Mouse (Mus musculus) layer of hippocampus, adult 8-10 months (tissue): ENCODE results near the gene Ano4. TPM values are rescaled to one million over a fixed set of nuclear protein-coding genes. Genes with fewer than 3 reads are reported as not detected.
"Not testable (repeated sequence)": the region's sequence is repeated elsewhere in the genome, so short reads cannot be mapped to it uniquely, and the experiment has no call there.

Experiments used
- DNase-seq, 2 experiments: peaks; one replicate each; pipeline ENCODE4 v3.0.0; 2022; ENCODE audit warnings: low spot score in 2 of 2
- total RNA-seq, 4 experiments: library from RNA; stranded (reverse); gene quantifications; 2 replicates each; pipeline ENCODE4 v1.2.4; 2022

Gene Ano4
- total RNA-seq, 4 experiments from 2014 or later = 21.5 to 24.7 (median 23.0) TPM

- DNase-seq = no peak
These were observed 195.4 kb downstream of the Ano4 start for GRCm38 (mm10) chr10:89149166-89149565.

DNA sequence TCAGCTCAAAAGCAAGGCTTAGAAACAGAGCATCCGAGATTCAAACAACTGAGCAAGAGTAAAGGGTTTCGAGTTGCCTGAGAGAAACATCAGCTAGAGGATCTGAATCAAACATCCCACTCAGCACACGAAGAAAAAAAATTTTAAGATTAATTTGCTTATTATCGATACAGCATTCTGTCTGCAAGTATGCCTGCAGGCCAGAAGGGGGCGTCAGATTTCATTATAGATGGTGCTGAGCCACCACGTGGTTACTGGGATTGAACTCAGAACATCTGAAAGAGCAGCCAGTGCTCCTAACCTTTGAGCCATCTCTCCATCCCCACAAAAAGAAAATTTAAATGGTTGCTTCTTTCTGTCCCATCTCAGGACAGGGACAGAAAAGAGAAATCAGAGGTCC is 223.2 kb downstream of the Ano4 start:
- no peak for DNase-seq

DNA sequence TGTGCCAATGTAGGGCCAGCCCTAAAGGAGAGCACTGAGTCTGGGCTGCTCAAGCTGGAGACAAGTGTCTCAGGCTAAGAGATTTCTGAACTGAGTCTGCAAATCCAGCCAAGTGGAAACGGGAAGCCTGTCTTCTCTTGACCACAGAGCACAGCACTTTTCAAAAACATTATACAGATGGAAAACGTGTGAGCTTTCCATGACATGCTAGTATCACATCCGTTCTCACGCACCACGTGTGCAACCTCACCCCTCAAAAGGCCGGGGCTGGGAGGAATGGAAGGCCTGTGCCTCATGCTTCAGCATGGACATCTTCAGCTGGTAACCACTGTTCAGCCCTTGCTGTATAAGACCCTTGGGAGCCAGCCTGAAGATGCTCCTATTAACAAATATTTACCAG is 230.2 kb downstream of the Ano4 start:
- DNase-seq = no peak

- no peak for DNase-seq
These were observed 233.1 kb downstream of the Ano4 start for GRCm38 (mm10) chr10:89111466-89111865.

DNA sequence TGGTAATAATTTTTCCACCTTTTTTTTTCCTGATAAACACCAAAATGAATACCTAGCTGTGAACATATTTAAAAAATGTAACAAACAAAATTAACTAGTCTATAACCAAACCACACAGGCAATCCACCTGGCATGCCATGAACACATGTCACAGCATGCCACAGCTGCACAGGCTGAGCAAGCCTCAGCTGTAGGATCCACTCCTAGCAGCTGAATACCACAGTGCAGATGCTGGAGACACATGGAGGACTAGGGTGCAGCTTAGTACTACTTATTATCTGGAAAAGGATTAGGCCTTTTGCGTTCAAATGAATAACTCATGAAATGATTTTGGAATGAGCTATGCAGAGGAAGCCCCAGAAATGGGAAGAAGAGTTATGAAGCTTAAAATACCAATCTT is 233.6 kb downstream of the Ano4 start:
- DNase-seq = no peak

GRCm38 (mm10) chr10:89103594-89103993 is 241.0 kb downstream of the Ano4 start:
- DNase-seq = peak; percentile 14 to 47

GRCm38 (mm10) chr10:89102025-89102424 is 242.5 kb downstream of the Ano4 start:
- no peak for DNase-seq

DNA sequence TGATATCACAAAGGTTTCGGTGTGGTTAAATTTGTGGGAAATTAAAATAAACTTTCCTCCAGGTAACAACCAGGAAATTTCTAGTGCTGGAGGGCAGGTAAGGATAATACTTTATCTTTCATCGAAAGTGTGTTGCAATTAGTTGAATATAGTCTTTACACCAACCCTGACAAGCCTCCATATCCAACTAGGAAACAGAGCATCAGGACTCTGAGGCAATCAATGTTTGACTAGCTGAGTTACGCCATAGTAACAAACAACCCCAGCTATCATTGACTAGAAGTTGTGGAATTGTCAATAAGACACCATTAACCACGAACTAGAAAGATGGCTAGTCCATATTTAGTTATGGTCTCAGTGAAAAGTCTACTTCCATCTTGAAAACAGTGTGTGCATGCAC is 246.4 kb downstream of the Ano4 start:
- DNase-seq = no peak

GRCm38 (mm10) chr10:89092350-89093040 is 252.1 kb downstream of the Ano4 start:
- DNase-seq = no peak

DNA sequence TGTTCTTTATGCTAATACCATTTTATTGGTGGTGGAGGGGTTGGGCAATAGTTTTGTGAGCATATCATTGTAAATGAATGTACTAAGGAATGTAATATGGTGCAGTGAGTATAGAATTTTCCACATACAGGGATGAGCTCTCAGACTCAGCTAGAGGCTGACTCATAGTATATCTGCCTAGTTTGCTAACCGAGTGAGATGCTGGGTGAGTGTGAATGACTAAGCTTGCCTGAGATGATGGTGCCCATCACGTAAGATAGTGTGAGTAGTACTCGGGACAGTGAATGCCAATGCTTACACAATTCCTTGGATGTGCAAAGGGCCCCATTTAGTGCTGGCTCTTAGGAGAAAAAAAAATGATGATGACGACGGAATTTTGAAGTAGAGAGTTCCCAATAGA is 267.1 kb downstream of the Ano4 start:
- no peak for DNase-seq

DNA sequence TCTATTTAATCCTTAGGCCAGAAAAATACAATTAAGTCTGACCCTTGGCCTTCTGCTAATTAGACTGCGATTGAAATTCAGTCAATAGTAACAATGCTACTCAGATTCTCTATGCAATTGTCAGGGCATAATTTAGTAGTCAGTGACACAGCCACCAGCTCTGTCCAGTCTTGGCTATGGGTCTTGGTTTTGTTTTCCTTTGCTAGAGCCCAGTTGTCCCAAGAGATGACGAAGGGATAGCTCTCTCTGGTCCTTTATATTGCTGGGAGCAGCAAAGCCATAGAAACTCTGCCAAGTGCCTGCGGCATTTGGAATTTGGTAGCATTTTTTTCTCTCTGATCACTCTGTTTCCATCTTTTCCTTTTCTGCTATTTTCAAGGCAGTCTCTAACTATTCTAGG is 288.7 kb downstream of the Ano4 start:
- peak; percentile 12 to 13 for DNase-seq

DNA sequence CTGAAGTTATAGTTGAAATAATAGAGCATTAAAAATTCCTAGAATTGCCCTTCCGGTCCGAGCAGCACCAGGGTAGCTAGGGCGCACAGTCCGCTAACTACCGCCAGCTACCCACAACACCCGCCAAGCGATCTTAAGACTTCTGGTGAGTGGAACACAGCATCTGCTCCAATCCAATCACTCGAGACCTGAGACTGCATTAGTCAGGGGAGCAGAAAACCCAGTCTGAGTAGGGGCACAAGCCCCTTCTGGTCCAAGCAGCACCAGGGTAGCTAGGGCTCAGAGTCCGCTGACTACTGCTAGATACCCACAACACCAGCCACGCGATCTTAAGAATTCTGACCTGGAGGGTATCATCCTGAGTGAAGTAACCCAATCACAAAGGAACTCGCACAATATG is 299.6 kb downstream of the Ano4 start:
- not testable (repeated sequence) for DNase-seq

- DNase-seq = no peak
These were observed 300.4 kb downstream of the Ano4 start for GRCm38 (mm10) chr10:89044166-89044565.

DNA sequence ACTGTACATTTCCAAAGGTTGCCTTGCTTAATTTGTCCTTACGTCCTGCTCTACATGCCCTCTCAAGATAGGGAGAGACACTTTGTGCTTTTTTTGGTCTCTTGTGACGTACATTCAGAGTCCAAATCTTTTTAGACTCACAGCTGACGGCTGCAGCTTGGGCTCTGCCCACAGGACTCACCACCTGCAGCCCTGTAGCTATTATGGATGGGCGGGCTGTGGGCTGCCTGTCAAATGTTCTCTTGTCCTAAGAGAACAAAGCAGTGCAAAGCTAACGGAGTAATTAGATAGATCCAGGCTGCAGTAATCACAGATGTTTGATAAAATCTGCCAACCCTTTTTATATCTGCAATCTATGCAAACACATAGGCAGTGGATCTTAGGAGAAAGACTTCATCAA is 325.6 kb downstream of the Ano4 start:
- peak; percentile 21 to 23 for DNase-seq

- DNase-seq = no peak
These were observed 336.3 kb downstream of the Ano4 start for GRCm38 (mm10) chr10:89008303-89008702.

GRCm38 (mm10) chr10:89004518-89004917 is 340.0 kb downstream of the Ano4 start:
- no peak for DNase-seq

DNA sequence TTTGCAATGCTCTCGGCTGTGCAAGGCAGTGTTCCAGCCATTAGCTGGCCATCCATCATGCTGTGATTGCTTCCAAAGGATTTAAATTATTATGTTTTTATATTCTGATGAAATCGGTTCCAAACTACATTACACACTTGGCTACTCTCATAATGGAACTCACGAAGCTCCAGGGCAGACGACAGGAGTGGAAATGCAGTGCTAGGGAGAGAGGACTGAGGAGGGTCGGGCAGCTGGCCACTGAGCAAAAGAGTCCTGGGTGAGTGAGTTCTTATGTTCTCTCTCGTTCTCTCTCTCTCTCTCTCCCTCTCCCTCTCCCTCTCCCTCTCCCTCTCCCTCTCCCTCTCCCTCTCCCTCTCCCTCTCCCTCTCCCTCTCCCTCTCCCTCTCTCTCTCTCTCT is 357.6 kb downstream of the Ano4 start:
- DNase-seq = no peak

DNA sequence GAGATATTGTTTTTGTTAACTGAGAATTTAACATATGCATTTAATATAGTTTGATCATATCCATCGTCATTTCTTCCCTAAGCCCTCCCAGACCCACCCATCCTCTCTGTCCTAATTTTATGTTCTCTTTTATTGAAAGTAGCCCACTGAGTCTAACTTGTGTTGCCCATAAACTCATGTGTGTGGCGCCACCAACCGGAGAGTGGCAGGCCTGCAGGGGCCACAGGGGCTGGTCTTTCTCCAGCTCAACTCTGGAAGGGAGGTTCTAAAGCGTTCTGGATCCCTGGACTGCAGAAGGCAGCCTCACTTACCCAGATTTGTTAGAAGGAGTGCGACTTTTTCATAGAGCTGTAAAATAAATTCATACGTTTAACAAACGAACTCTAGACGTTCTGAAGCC is 361.1 kb downstream of the Ano4 start:
- peak in 1 of 2 experiments; percentile 25 for DNase-seq

DNA sequence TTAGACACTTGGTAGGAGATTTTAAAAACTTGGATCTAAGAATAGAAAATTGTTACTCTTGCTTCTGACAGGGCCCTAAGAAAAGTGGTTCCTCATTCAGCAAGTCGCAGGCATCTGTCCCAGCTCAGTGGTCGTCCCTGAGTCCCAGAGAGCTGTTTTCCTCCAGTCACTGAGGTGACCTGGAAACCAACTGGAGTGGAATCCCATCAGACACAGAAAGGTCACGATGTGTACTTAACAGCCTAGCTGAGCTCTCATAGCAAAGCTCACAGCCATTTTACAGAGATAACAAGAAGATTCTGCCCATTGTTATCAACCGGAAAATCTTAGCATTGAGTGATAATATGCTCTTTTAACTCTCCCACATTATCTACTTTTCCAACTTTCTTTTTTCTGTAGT is 365.1 kb downstream of the Ano4 start:
- DNase-seq = no peak

- DNase-seq = no peak
These were observed 365.6 kb downstream of the Ano4 start for GRCm38 (mm10) chr10:88978932-88979331.

DNA sequence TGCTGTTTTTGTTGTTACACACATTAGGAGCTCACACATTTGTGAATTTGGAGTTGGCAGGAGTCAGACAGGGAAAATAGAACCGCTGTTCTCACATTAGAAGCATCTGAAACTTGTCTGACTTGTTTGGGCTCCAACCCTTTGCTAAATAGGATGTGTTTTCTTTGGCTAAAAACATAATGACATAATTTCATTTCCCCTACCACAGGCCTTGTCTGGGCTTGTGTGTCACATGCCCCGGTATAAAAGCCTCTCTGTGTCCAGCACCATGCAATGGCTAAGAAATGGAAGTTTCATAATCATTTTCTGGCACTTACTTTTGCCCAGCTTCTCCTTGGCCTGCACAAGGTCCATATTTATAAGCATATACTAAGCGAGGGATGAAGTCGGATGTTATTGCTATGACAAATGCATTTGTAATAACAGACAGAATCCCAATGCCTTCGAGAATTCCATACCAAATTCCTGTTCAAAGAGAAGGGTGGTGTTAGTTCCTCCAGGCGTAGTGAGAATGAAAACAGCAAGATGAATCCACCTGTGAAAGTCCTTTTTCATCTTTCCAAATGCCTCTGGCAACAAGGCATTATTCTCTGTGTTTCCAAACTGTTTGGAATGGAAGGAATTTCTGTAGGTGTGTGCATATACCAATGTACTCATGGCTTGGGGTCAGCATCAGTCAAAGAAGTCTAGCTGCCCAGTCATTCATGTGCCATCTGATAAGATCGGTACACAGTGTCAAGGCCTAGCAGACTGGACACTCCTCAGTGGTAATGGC is 373.4 kb downstream of the Ano4 start:
- no peak for DNase-seq

- DNase-seq = no peak
These were observed 376.0 kb downstream of the Ano4 start for GRCm38 (mm10) chr10:88968586-88968985.

DNA sequence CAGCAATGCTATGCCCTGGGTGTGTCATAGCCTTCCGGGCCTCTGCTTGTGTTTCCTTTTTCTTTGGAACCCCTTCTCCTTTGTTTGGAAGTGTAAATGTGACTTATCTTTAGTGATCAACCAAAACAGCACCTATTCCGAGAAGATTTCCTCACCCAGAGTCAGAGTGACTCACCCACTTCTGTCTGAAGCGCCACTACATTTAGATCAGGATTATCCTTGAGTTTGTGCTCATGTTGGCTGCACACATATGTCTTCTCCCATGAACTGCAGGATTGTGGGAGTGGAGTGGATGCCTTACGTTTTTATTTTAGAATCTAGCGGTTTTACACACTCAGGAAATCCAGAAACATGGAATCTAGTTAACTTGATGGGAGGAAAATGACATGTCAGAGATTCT is 383.8 kb downstream of the Ano4 start:
- no peak for DNase-seq
